Mouse (Mus musculus) cerebellum, postnatal 25 days (tissue): ENCODE measurements at regions not wholly inside any gene's neighbourhood (a gene's known extent, or its start where the extent isn't known, plus 50 kb on each side); places are given as distances from the start of the nearest gene placed in this dataset.
"Not testable (repeated sequence)": the region's sequence is repeated elsewhere in the genome, so short reads cannot be mapped to it uniquely, and the experiment has no call there.

ENCODE experiments used
- DNase-seq, 2 experiments: peaks; one replicate each; pipeline ENCODE4 v3.0.0; 2021; ENCODE audit warnings: mixed read lengths in 2 of 2

GRCm38 (mm10) chr16:9016762-9017086 is 186.8 kb downstream of the 1810013L24Rik start:
- no peak for DNase-seq

- no peak for DNase-seq
Measured at GRCm38 (mm10) chr16:9030717-9031116, 200.8 kb downstream of the 1810013L24Rik start.

GRCm38 (mm10) chr16:9043271-9043670 is 213.4 kb downstream of the 1810013L24Rik start:
- DNase-seq, result no peak

GRCm38 (mm10) chr16:9046864-9047263 is 217.0 kb downstream of the 1810013L24Rik start:
- no peak for DNase-seq

- DNase-seq, result no peak
Measured at GRCm38 (mm10) chr16:9054415-9054814, 224.5 kb downstream of the 1810013L24Rik start.

- no peak for DNase-seq
Measured at GRCm38 (mm10) chr16:9056430-9056829, 226.5 kb downstream of the 1810013L24Rik start.

GRCm38 (mm10) chr16:9071526-9071925 is 241.6 kb downstream of the 1810013L24Rik start:
- no peak for DNase-seq

- not testable (repeated sequence) for DNase-seq
Measured at GRCm38 (mm10) chr16:9071956-9072355, 242.1 kb downstream of the 1810013L24Rik start.

- DNase-seq, result no peak
Measured at GRCm38 (mm10) chr16:9074295-9074694, 244.4 kb downstream of the 1810013L24Rik start.

- DNase-seq, result no peak
Measured at GRCm38 (mm10) chr16:9077451-9077850, 247.6 kb downstream of the 1810013L24Rik start.

- no peak for DNase-seq
Measured at GRCm38 (mm10) chr16:9078405-9078942, 248.6 kb downstream of the 1810013L24Rik start.

GRCm38 (mm10) chr16:9083040-9083439 is 253.1 kb downstream of the 1810013L24Rik start:
- no peak for DNase-seq

GRCm38 (mm10) chr16:9083740-9084139 is 253.8 kb downstream of the 1810013L24Rik start:
- no peak for DNase-seq

GRCm38 (mm10) chr16:9084581-9084980 is 254.7 kb downstream of the 1810013L24Rik start:
- no peak for DNase-seq

GRCm38 (mm10) chr16:9085133-9085532 is 255.2 kb downstream of the 1810013L24Rik start:
- no peak for DNase-seq

- DNase-seq, result no peak
Measured at GRCm38 (mm10) chr16:9085977-9086376, 256.1 kb downstream of the 1810013L24Rik start.

- DNase-seq, result no peak
Measured at GRCm38 (mm10) chr16:9091790-9092189, 261.9 kb downstream of the 1810013L24Rik start.

GRCm38 (mm10) chr16:9092191-9092848 is 262.4 kb downstream of the 1810013L24Rik start:
- no peak for DNase-seq

- DNase-seq, result no peak
Measured at GRCm38 (mm10) chr16:9093593-9093992, 263.7 kb downstream of the 1810013L24Rik start.

GRCm38 (mm10) chr16:9094201-9094600 is 264.3 kb downstream of the 1810013L24Rik start:
- DNase-seq, result no peak

GRCm38 (mm10) chr16:9106211-9106610 is 276.3 kb downstream of the 1810013L24Rik start:
- no peak for DNase-seq

GRCm38 (mm10) chr16:9106676-9107075 is 276.8 kb downstream of the 1810013L24Rik start:
- DNase-seq, result not testable (repeated sequence)

GRCm38 (mm10) chr16:9113801-9114200 is 283.9 kb downstream of the 1810013L24Rik start:
- DNase-seq, result no peak

- no peak for DNase-seq
Measured at GRCm38 (mm10) chr16:9115548-9115947, 285.6 kb downstream of the 1810013L24Rik start.

- no peak for DNase-seq
Measured at GRCm38 (mm10) chr16:9121581-9121980, 291.7 kb downstream of the 1810013L24Rik start.
